ENCODE assay signal across 32 mouse cellular contexts in the genomic region with DNA sequence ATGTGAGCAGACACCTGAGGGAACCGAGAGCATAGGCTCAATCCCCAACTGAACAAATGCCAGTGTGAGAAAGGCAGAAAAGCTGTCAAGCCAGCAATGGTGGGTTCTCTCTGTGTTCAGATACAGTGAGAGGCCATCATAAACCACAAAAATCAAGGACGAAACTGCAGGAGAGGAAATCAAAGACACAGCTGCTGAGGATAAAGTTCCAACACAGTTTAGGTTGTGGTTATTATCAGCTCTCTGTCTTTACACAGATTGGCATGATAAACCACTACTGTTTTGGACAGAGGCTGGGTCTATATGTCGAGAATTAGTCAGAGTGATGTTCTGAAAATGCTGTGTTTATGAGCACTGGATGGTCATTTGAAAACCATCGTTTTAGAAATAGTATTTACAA.
"Had no signal": no experiment of that assay in that cellular context is flagged by ENCODE, and none has a peak within 500 bp of the region (broad histone marks: within the 10 kb centered on the region; RNA-seq: fewer than 3 reads in every experiment).

No protein-coding gene starts in this region.

- H3K27ac ChIP-seq: heart, embryonic 13.5 days; heart, embryonic 15.5 days; hindbrain, embryonic 10.5 days; hindbrain, embryonic 12.5 days; hindbrain, embryonic 13.5 days; hindbrain, embryonic 14.5 days; hindbrain, embryonic 15.5 days; hindbrain, postnatal 0 days; intestine, embryonic 15.5 days; kidney, embryonic 15.5 days; kidney, postnatal 0 days; layer of hippocampus, adult 2 months; left cerebral cortex, adult 2 months had no signal

- H3K9me3 ChIP-seq: heart, embryonic 13.5 days; heart, embryonic 15.5 days; hindbrain, embryonic 10.5 days; hindbrain, embryonic 12.5 days; hindbrain, embryonic 13.5 days; hindbrain, embryonic 15.5 days; intestine, embryonic 15.5 days; kidney, embryonic 15.5 days had no signal

- ATAC-seq: hindbrain, embryonic 16.5 days; hindbrain, postnatal 0 days; inflammation-experienced regulatory T-cells, adult 6 months; intestine, embryonic 15.5 days; intestine, embryonic 16.5 days; intestine, postnatal 0 days had no signal

- H3K4me3 ChIP-seq: heart, embryonic 13.5 days; heart, embryonic 15.5 days; hindbrain, embryonic 10.5 days; hindbrain, embryonic 12.5 days; hindbrain, embryonic 13.5 days; hindbrain, embryonic 15.5 days; intestine, embryonic 15.5 days; kidney, embryonic 15.5 days; layer of hippocampus, adult 2 months; left cerebral cortex, adult 2 months had no signal

- H3K36me3 ChIP-seq: heart, embryonic 13.5 days; heart, embryonic 15.5 days; hindbrain, embryonic 10.5 days; hindbrain, embryonic 12.5 days; hindbrain, embryonic 13.5 days; hindbrain, embryonic 15.5 days; intestine, embryonic 15.5 days; kidney, embryonic 15.5 days had no signal

- DNase-seq: heart, postnatal 10 days; heart, postnatal 36 days; heart, postnatal 4 days; kidney, adult 11 months; kidney, adult 18-20 months; kidney, adult 2 months; kidney, adult 8-10 months; kidney, adult 9 months; kidney, postnatal 10 days; kidney, postnatal 14 days; kidney, postnatal 25 days; kidney, postnatal 36 days; kidney, postnatal 4 days; layer of hippocampus, adult 9-11 months; layer of hippocampus, postnatal 36 days had no signal

- H3K27me3 ChIP-seq: heart, embryonic 13.5 days; heart, embryonic 15.5 days; hindbrain, embryonic 12.5 days; hindbrain, embryonic 13.5 days; hindbrain, embryonic 15.5 days; intestine, embryonic 15.5 days; kidney, embryonic 15.5 days had no signal

- H3K9ac ChIP-seq: heart, embryonic 13.5 days; heart, embryonic 15.5 days; hindbrain, embryonic 12.5 days; hindbrain, embryonic 13.5 days; hindbrain, embryonic 14.5 days; hindbrain, embryonic 15.5 days; intestine, embryonic 15.5 days; kidney, embryonic 15.5 days had no signal

- H3K4me1 ChIP-seq: hindbrain, embryonic 10.5 days; hindbrain, embryonic 12.5 days; hindbrain, embryonic 13.5 days; hindbrain, embryonic 15.5 days; intestine, embryonic 15.5 days; kidney, embryonic 15.5 days had no signal

- H3K4me2 ChIP-seq: heart, embryonic 13.5 days; heart, embryonic 15.5 days; hindbrain, embryonic 12.5 days; hindbrain, embryonic 13.5 days; hindbrain, embryonic 14.5 days; hindbrain, embryonic 15.5 days; intestine, embryonic 15.5 days; kidney, embryonic 15.5 days had no signal
